Mouse (Mus musculus): ENCODE measurements around the gene 2700097O09Rik.
"Not testable (repeated sequence)": the region's sequence is repeated elsewhere in the genome, so short reads cannot be mapped to it uniquely, and the experiment has no call there.

2700097O09Rik gene

GRCm38 (mm10) chr12:55027088-55027487, 52.8 kb downstream of the 2700097O09Rik start:
- DNase-seq: no peak

DNA sequence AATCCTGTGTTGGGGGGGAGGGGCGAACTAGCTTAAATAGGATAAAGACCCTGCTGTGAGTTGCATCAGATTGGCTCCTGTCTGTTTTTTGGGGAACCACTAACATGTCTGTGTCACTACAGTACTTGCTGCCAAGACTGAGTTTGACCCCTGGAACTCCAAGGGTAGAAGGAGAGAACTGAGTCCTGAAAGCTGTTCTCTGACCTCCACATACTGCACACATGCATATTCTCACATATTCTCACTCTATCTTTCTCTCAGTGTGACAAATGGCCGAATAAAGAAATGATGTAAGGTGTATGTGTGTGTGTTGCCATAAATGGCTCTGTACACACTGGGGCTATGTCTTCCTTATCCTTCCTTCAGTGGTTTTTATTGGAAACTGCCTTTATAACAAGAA, 56.6 kb downstream of the 2700097O09Rik start:
- DNase-seq: no peak

DNA sequence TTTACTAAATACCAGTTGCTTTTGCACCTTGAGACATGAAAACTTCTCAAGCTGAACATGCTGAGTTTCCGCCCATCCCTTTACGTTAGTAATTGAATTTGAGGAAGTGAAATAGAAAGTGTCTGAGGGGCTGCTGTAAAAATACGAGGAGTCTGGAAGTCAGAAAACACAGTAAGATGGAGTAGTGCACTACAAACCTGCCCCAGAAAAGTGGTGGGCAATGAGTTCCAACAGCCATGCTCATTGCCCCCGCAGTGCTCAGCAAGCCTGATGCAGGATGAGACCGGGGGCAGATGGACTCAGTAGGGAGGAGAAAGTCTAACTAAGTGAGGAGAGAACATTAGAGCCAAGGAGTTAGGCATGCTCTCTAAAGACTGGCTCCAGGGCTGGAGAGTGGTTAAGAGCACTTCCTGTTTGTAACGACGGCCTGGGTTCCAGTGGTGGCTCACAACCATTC, 60.5 kb downstream of the 2700097O09Rik start:
- DNase-seq: no peak

DNA sequence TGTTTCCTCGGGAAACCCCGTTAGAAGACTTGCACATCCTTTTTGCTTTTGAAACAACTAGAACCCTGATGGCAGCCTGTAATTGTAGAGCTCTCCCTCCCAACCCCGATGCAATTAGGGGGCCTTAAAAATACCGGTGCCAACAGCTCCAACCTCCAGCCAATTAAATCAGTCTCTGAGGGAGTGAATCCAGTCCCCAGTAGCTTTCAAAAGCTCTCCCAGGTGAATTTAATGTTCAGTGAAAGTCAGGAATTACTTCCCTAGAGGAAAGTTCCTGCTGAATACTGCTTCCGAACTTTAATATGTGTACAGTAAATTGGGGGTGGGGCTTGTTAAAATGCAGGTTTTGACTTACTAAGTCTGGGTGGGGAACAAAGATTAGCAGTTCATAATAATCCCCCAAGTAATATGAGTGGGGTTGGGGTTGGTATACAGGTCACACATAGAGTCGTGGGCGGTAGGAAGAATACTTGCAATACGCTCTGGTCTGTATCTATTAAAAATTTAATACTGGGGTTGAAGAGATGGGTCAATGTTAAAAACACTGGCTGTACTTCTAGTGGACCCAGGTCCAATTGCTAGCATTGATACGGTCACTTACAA, 62.7 kb downstream of the 2700097O09Rik start:
- no peak for DNase-seq

DNA sequence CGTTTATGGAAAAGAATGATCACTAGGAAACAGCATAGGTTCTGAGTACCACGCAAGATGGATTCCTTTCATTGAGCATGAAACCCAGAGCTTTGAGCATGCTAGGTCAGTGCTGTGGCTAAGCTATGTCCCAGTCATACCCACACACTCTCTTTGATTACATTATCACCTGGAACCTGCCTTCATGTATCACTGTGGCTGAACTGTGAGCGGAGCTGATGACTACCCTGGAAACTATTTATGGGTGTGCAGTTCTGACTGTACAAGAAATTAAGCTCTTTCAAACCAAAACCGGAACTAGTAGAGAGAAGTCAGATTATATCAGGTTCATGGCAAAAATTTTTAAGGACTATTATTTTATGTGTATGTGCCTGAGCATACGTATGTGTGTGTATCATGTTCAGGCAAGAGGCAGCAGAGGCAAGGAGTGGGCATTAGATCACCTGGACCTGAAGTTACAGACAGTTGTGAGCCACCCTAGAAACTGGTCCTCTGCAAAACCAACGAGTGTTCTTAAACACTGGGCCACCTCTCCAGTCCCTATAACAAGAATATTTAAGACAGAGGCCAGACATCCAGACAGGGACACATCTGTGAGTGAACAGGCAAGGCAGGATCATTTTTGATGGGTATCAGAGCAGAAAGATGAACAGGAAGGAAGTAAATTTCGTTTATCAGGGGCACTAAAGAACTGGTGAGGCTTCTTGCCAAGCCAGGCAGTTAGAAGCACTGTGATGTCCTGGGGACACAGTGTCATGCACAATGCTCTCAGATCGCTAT, 63.4 kb downstream of the 2700097O09Rik start:
- DNase-seq: no peak

DNA sequence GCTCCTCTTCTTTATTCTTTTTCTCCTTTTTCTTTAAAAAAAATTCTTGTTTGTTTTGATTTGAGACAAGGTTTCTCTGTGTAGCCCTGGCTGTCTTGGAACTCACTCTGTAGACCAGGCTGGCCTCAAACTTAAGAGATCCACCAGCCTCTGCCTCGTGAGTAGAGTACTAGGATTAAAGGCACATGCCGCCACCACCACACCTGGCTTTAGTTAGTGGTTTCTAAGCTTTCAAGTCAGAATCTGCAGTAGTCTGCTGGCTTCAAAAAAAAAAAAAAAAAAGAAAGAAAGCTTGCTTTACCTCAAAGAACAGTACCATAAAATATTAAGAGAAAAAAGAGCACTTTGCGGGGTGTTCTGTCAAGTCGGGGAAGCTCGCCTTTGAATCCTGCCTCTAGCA, 64.5 kb downstream of the 2700097O09Rik start:
- no peak for DNase-seq

GRCm38 (mm10) chr12:55013626-55014398, 66.1 kb downstream of the 2700097O09Rik start, which contains the start of gene Baz1a:
Gene Baz1a, minus strand, starts transcription at chr12:55014348.
- DNase-seq: no peak

- DNase-seq: no peak
Measured at GRCm38 (mm10) chr12:55013031-55013430, 66.9 kb downstream of the 2700097O09Rik start.

- DNase-seq: no peak
Measured at GRCm38 (mm10) chr12:55007361-55008008, 72.4 kb downstream of the 2700097O09Rik start.

GRCm38 (mm10) chr12:55006071-55006470, 73.8 kb downstream of the 2700097O09Rik start:
- no peak for DNase-seq

GRCm38 (mm10) chr12:55004396-55004795, 75.5 kb downstream of the 2700097O09Rik start:
- no peak for DNase-seq

- no peak for DNase-seq
Measured at GRCm38 (mm10) chr12:55003843-55004242, 76.1 kb downstream of the 2700097O09Rik start.

GRCm38 (mm10) chr12:55002532-55002931, 77.4 kb downstream of the 2700097O09Rik start:
- not testable (repeated sequence) for DNase-seq

- DNase-seq: no peak
Measured at GRCm38 (mm10) chr12:54999016-54999690, 80.8 kb downstream of the 2700097O09Rik start.

DNA sequence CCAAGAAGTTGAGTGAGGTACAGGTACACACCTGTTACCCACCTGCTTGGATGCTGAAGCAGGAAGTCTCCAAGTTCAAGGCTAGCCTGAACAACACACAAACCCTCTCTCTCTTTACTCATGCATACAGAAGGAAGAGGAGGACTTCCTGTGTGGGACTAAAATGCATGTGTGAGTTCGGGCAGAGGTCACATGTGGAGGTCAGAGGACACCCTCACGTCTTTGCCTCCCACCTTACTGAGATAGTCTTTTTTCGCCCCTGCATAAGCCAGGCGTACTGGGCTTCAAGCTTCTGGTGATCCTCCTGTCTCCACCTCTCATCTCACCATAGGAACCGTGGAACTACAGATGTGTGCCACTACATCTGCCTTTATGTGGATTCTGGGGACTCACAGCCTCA, 81.5 kb downstream of the 2700097O09Rik start:
- DNase-seq: no peak

DNA sequence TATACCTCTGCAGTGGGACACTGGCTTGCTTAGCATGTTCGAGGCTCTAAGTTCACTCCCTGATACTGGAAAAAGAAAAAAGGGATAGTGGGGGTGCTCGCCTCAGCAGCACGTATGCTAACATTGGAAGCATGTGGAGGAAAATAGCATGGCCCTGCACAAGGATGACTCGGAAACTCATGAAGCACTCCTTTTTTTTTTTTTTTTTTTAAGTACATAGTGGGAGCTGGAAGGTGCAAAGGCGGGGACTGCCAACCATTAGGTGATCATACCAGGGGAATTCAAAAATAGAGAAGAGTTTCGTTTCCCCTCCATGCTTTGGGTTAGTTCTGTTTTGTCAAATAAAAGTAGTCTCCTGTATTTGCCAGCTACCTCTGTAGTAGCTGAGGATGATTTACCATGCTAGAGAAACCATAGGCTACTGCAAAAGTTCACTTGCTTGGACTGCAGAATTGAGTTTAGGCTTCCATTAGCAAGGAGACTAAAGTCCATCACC, 82.9 kb downstream of the 2700097O09Rik start:
- no peak for DNase-seq

- no peak for DNase-seq
Measured at GRCm38 (mm10) chr12:54995965-54996364, 83.9 kb downstream of the 2700097O09Rik start.

Measured in cerebellum, adult 18-20 months (tissue).